ENCODE assay signal across 8 mouse cellular contexts in the genomic region with DNA sequence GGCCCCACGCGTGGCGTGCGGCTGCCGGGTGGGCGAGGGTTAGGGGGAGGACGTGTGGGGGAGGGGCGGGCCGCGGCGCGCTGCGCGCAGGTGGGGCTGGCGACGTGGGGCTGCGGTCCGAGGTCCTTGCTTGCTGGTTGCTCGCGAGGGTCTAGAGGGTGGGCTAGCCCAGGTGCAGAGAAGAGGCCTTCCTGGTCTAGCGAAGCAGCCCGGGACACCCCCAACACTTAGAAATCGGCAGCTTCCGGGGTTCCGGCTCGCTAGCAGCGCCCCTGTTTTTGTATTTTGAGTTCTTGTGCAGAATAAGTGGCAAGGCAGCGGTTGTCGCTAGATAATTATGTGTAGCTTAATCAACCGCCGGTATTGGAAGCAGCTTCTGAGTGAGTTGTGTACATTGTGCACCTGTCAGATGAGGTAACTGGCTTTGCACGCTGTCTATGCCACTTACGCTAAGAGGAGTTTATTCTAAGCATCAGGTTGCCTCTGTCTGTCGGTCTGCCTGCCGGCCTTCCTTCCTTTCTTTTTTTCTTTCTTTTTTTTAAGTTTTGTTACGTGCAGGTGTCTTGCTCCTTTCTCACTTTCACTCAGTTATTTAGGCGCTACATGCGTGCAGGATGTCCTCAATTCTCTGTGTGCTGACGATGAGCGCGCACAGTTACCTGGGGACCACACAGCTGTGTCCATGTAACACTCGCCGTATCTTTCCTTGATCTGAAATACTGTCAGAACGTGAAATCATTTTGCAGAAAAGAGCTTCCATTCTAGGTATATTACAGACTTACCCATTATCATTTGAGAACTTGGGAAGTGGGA. TPM values are rescaled to one million over a fixed set of nuclear protein-coding genes. Genes with fewer than 3 reads are reported as not detected.
DNase-seq lines count a peak whose midpoint lies in the region; ATAC-seq and TF ChIP-seq lines count a peak whose summit lies in the region.

No protein-coding gene starts in this region.

- H3K4me1 ChIP-seq in cerebellum, adult 2 months (ENCODE audit: control insufficient read depth, insufficient read depth, low read length) = peaks cover 4% of the 10 kb centered on the region
- H3K4me1 ChIP-seq in testis, adult 2 months (ENCODE audit: control insufficient read depth, insufficient read depth, low read length) = peaks cover 7% of the 10 kb centered on the region
- peaks cover 22% of the 10 kb centered on the region for H3K4me1 ChIP-seq in liver, embryonic 15.5 days (replicated peaks)

- H3K4me2 ChIP-seq in liver, embryonic 15.5 days = peak overlapping the region; percentile 81

- H3K4me3 ChIP-seq in cerebellum, adult 2 months (replicated peaks; ENCODE audit: insufficient read depth, low read depth, low read length) = peak overlapping the region; percentile 71
- peak overlapping the region; percentile 94 for H3K4me3 ChIP-seq in testis, adult 2 months (ENCODE audit: control insufficient read depth, low read depth, low read length)
- H3K4me3 ChIP-seq in liver, embryonic 15.5 days (replicated peaks) = peak overlapping the region; percentile 84

- DNase-seq in cerebellum, adult 2 months = no peak
- DNase-seq in cerebellum, adult 11 months = no peak
- DNase-seq in testis, postnatal 10 days (ENCODE audit: low spot score) = no peak
- DNase-seq in spleen, postnatal 14 days (ENCODE audit: low spot score in 2 of 2) = peak; percentile 14 to 28
- no peak for DNase-seq in retina, embryonic 14.5 days (ENCODE audit: low spot score)

- H3K36me3 ChIP-seq in testis, adult 2 months (ENCODE audit: control insufficient read depth, insufficient read depth, low read length) = no peaks in the 10 kb centered on the region; the same call in 1 of the 2 replicates
- H3K36me3 ChIP-seq in liver, embryonic 15.5 days (replicated peaks) = peaks cover 16% of the 10 kb centered on the region

- no peak for TF ChIP-seq CTCF in cerebellum, adult 2 months (IDR thresholded peaks at IDR 0.05; ENCODE audit: borderline replicate concordance, insufficient read depth, low read depth, low read length)
- TF ChIP-seq CTCF in testis, adult 2 months (IDR thresholded peaks at IDR 0.05; ENCODE audit: control insufficient read depth, insufficient read depth, insufficient replicate concordance, low read depth, low read length) = no peak

- no peak for TF ChIP-seq POLR2A in cerebellum, adult 2 months (IDR thresholded peaks at IDR 0.05; ENCODE audit: borderline replicate concordance, insufficient read depth, low read length)
- TF ChIP-seq POLR2A in testis, adult 2 months (IDR thresholded peaks at IDR 0.05; ENCODE audit: control insufficient read depth, low read depth, low read length) = no peak

- no peaks in the 10 kb centered on the region for H3K27me3 ChIP-seq in cerebellum, adult 2 months (ENCODE audit: control insufficient read depth, insufficient read depth, low read length)
- no peaks in the 10 kb centered on the region for H3K27me3 ChIP-seq in testis, adult 2 months (ENCODE audit: control insufficient read depth, insufficient read depth, low read length)
- H3K27me3 ChIP-seq in liver, embryonic 15.5 days = no peaks in the 10 kb centered on the region

- 7% methylated on average over 40 of the region's 44 CpGs for WGBS in cerebellum, adult 2 months
- WGBS in liver, embryonic 15.5 days (ENCODE audit: insufficient replicate concordance) = 9% methylated on average over 43 of the region's 44 CpGs

- H3K9me3 ChIP-seq in liver, embryonic 15.5 days (replicated peaks) = no peaks in the 10 kb centered on the region

- peak overlapping the region; percentile 90 for H3K9ac ChIP-seq in liver, embryonic 15.5 days

- H3K27ac ChIP-seq in cerebellum, adult 2 months (ENCODE audit: insufficient read depth, low read length) = no peak overlapping the region
- H3K27ac ChIP-seq in testis, adult 2 months (ENCODE audit: control insufficient read depth, insufficient read depth, low read depth, low read length) = peak overlapping the region; percentile 52
- peak overlapping the region; percentile 73 for H3K27ac ChIP-seq in liver, embryonic 15.5 days (replicated peaks)

- peak; percentile 11; the same call in 1 of the 2 replicates for ATAC-seq in frontal cortex, adult (ENCODE audit: low TSS enrichment)
- peak; percentile 47 for ATAC-seq in liver, embryonic 15.5 days (ENCODE audit: insufficient read depth)

RNA-seq across cellular contexts. Expression of gene Nfrkb, which starts 0.6 kb away (rescaled TPM):
- polyA plus RNA-seq in cerebellum, adult 2 months (2012; rRNA removed) = 27.7 and 29.7 TPM in 2 replicates
- 16.7 and 18.2 TPM in 2 replicates for polyA plus RNA-seq in testis, adult 2 months (2012; rRNA removed)
- polyA plus RNA-seq in liver, embryonic 15.5 days (2015; fragmentation: Nextera tagmentation; extraction: Ambion mirVana) = 5.7 and 6.1 TPM in 2 replicates

Comparison
In these comparisons a context has a peak if more than half of its experiments do, and no peak if none do; other contexts are left out.
1. DNase-seq: peak in spleen, postnatal 14 days (2 of 2); none in cerebellum, adult 2 months (0 of 2), cerebellum, adult 11 months (single experiment), testis, postnatal 10 days (single experiment) and retina, embryonic 14.5 days (single experiment).
2. Peak in every context shown above with its lines, with median percentiles within 50 percentile points of each other: H3K4me3 ChIP-seq.